Mouse (Mus musculus): Measurements from ENCODE around the gene Gm37240. TPM values are rescaled to one million over a fixed set of nuclear protein-coding genes. Genes with fewer than 3 reads are reported as not detected.

Gm37240 gene
- polyA plus RNA-seq, 1 experiment from 2014 or later, result 18.1 TPM

GRCm38 (mm10) chr3:85313646-85314255 lies 573.6 kb downstream of the Gm37240 start:
- Histone ChIP-seq H3K4me1 (replicated peaks; ENCODE audit: control insufficient read depth, insufficient read depth) (no peaks in the 10 kb centered on the region), H3K9ac (ENCODE audit: low read length) (no peak overlapping the region), H3K9me3 (ENCODE audit: control insufficient read depth, low read length) (no peaks in the 10 kb centered on the region), H3K27ac (replicated peaks) (no peak overlapping the region), H3K4me2 (replicated peaks; ENCODE audit: low read depth) (no peak overlapping the region), H3K36me3 (ENCODE audit: control insufficient read depth, insufficient read depth, low read length) (no peaks in the 10 kb centered on the region), H3K27me3 (ENCODE audit: control insufficient read depth, insufficient read depth, low read length) (no peaks in the 10 kb centered on the region), H3K4me3 (ENCODE audit: low read depth, low read length) (no peak overlapping the region)
- DNase-seq (ENCODE audit: low spot score), result no peak
- TF ChIP-seq CTCF (IDR thresholded peaks at IDR 0.05; ENCODE audit: low read depth) (no peak), EP300 (optimal IDR thresholded peaks at IDR 0.05) (no peak)
- ATAC-seq (ENCODE audit: low FRiP score, low TSS enrichment), result no peak
- 14% methylated on average over 4 of the region's 4 CpGs for WGBS

DNA sequence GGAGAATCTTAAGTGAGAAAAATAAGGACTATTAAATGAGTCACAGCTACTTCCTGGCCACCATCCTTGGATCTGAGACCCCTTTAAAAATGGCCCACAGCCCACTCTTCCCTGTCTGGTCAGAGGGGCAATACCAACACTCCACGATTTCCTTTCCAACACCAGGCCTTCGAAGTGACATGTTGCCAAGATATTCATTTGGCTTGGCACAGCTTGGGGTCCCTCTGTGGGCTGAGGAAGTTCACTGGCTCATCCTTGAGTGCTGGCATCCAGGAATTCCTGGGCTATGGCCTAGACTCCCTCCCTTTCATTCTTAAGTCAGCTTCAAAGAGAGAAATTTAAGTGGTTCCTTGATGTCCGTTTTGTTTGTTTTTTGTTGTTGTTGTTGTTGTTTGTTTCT lies 576.1 kb downstream of the Gm37240 start:
- no peak overlapping the region for H3K9ac ChIP-seq (ENCODE audit: low read length)
- H3K27ac ChIP-seq (replicated peaks), result no peak overlapping the region
- H3K4me1 ChIP-seq (replicated peaks; ENCODE audit: control insufficient read depth, insufficient read depth), result no peaks in the 10 kb centered on the region
- TF ChIP-seq CTCF (IDR thresholded peaks at IDR 0.05; ENCODE audit: low read depth), result no peak
- TF ChIP-seq EP300 (optimal IDR thresholded peaks at IDR 0.05), result no peak
- H3K9me3 ChIP-seq (ENCODE audit: control insufficient read depth, low read length), result no peaks in the 10 kb centered on the region
- no peaks in the 10 kb centered on the region for H3K36me3 ChIP-seq (ENCODE audit: control insufficient read depth, insufficient read depth, low read length)
- H3K27me3 ChIP-seq (ENCODE audit: control insufficient read depth, insufficient read depth, low read length), result no peaks in the 10 kb centered on the region
- no peak for DNase-seq (ENCODE audit: low spot score)
- no peak overlapping the region for H3K4me3 ChIP-seq (ENCODE audit: low read depth, low read length)
- no peak for ATAC-seq (ENCODE audit: low FRiP score, low TSS enrichment)
- H3K4me2 ChIP-seq (replicated peaks; ENCODE audit: low read depth), result no peak overlapping the region
- WGBS, result 81% methylated on average over 3 of the region's 3 CpGs

GRCm38 (mm10) chr3:85310401-85310989 lies 576.8 kb downstream of the Gm37240 start:
- TF ChIP-seq CTCF (IDR thresholded peaks at IDR 0.05; ENCODE audit: low read depth) (no peak), EP300 (optimal IDR thresholded peaks at IDR 0.05) (no peak)

DNA sequence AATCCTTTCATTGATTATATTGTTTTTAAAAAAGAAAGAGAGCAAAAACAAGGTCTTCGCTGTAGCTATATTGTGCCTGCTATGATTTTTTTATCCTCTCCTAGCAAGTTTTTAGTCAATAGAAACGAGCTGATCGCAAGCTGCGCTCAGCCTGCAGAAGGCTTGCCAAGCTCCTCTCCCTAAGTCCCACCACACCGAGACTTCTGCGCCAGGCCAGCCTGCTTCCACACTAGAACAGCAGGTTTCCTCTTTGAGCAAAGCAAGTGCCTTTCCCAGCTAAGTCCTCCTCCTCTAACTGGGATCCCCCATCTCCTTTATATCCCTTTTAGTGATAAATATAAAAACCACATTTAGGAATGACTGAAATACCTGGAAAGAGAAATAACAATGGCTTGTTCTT lies 578.1 kb downstream of the Gm37240 start:
- Histone ChIP-seq H3K27ac (replicated peaks) (no peak overlapping the region), H3K4me2 (replicated peaks; ENCODE audit: low read depth) (no peak overlapping the region), H3K36me3 (ENCODE audit: control insufficient read depth, insufficient read depth, low read length) (no peaks in the 10 kb centered on the region), H3K9me3 (ENCODE audit: control insufficient read depth, low read length) (no peaks in the 10 kb centered on the region), H3K4me3 (ENCODE audit: low read depth, low read length) (no peak overlapping the region), H3K9ac (ENCODE audit: low read length) (no peak overlapping the region), H3K4me1 (replicated peaks; ENCODE audit: control insufficient read depth, insufficient read depth) (no peaks in the 10 kb centered on the region), H3K27me3 (ENCODE audit: control insufficient read depth, insufficient read depth, low read length) (no peaks in the 10 kb centered on the region)
- TF ChIP-seq CTCF (IDR thresholded peaks at IDR 0.05; ENCODE audit: low read depth) (no peak), EP300 (optimal IDR thresholded peaks at IDR 0.05) (no peak)
- DNase-seq (ENCODE audit: low spot score) (no peak), ATAC-seq (ENCODE audit: low FRiP score, low TSS enrichment) (no peak)
- 78% methylated on average over 6 of the region's 6 CpGs for WGBS

More at GRCm38 (mm10) chr3:85310401-85310989, 576.8 kb downstream of the Gm37240 start:
- Histone ChIP-seq H3K9me3 (ENCODE audit: control insufficient read depth, low read length) (no peaks in the 10 kb centered on the region), H3K9ac (ENCODE audit: low read length) (no peak overlapping the region), H3K27ac (replicated peaks) (no peak overlapping the region), H3K27me3 (ENCODE audit: control insufficient read depth, insufficient read depth, low read length) (no peaks in the 10 kb centered on the region), H3K4me1 (replicated peaks; ENCODE audit: control insufficient read depth, insufficient read depth) (no peaks in the 10 kb centered on the region), H3K36me3 (ENCODE audit: control insufficient read depth, insufficient read depth, low read length) (no peaks in the 10 kb centered on the region), H3K4me3 (ENCODE audit: low read depth, low read length) (no peak overlapping the region), H3K4me2 (replicated peaks; ENCODE audit: low read depth) (no peak overlapping the region)
- ATAC-seq (ENCODE audit: low FRiP score, low TSS enrichment) (no peak), DNase-seq (ENCODE audit: low spot score) (no peak)
- WGBS, result 74% methylated on average over 8 of the region's 8 CpGs

DNA sequence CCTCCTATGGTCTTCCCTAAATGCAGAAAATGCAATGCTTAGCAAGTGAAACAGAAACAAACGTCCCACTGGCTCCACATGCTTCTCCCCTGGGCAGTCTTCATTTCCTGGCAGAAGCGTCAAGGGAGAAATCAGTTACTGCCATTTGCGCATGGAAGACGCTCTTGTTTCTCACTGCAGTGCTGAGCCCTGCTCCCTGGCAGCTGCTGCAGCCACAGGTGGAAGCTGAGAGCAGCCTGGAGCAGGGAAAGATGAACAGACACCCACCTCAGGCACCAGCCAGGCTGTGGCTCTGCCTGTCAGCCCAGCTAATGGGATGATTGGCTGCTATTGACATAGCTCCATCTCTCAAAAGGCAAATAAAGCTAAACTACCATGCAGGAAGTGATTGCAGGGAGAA lies 578.6 kb downstream of the Gm37240 start:
- no peaks in the 10 kb centered on the region for H3K4me1 ChIP-seq (replicated peaks; ENCODE audit: control insufficient read depth, insufficient read depth)
- ATAC-seq (ENCODE audit: low FRiP score, low TSS enrichment) (no peak), DNase-seq (ENCODE audit: low spot score) (no peak)
- H3K9me3 ChIP-seq (ENCODE audit: control insufficient read depth, low read length), result no peaks in the 10 kb centered on the region
- 75% methylated on average over 4 of the region's 4 CpGs for WGBS
- no peaks in the 10 kb centered on the region for H3K36me3 ChIP-seq (ENCODE audit: control insufficient read depth, insufficient read depth, low read length)
- H3K4me3 ChIP-seq (ENCODE audit: low read depth, low read length), result no peak overlapping the region
- no peaks in the 10 kb centered on the region for H3K27me3 ChIP-seq (ENCODE audit: control insufficient read depth, insufficient read depth, low read length)
- H3K9ac ChIP-seq (ENCODE audit: low read length), result no peak overlapping the region
- H3K4me2 ChIP-seq (replicated peaks; ENCODE audit: low read depth), result no peak overlapping the region
- TF ChIP-seq CTCF (IDR thresholded peaks at IDR 0.05; ENCODE audit: low read depth) (no peak), EP300 (optimal IDR thresholded peaks at IDR 0.05) (no peak)
- H3K27ac ChIP-seq (replicated peaks), result no peak overlapping the region

- H3K9ac ChIP-seq (ENCODE audit: low read length), result no peak overlapping the region
- TF ChIP-seq CTCF (IDR thresholded peaks at IDR 0.05; ENCODE audit: low read depth) (no peak), EP300 (optimal IDR thresholded peaks at IDR 0.05) (no peak)
- 50% methylated on average over 3 of the region's 3 CpGs for WGBS
- H3K4me1 ChIP-seq (replicated peaks; ENCODE audit: control insufficient read depth, insufficient read depth), result no peaks in the 10 kb centered on the region
- DNase-seq (ENCODE audit: low spot score) (no peak), ATAC-seq (ENCODE audit: low FRiP score, low TSS enrichment) (no peak)
- H3K4me3 ChIP-seq (ENCODE audit: low read depth, low read length), result no peak overlapping the region
- no peak overlapping the region for H3K27ac ChIP-seq (replicated peaks)
- H3K36me3 ChIP-seq (ENCODE audit: control insufficient read depth, insufficient read depth, low read length), result no peaks in the 10 kb centered on the region
- no peaks in the 10 kb centered on the region for H3K27me3 ChIP-seq (ENCODE audit: control insufficient read depth, insufficient read depth, low read length)
- H3K9me3 ChIP-seq (ENCODE audit: control insufficient read depth, low read length), result no peaks in the 10 kb centered on the region
- H3K4me2 ChIP-seq (replicated peaks; ENCODE audit: low read depth), result no peak overlapping the region
These were observed 585.5 kb downstream of the Gm37240 start for GRCm38 (mm10) chr3:85301851-85302250.
